Mouse (Mus musculus): ENCODE results near the gene Kctd20.
A peak's percentile ranks its signal among the peaks of the same experiment; 100 is the strongest.

The Kctd20 gene

GRCm38 (mm10) chr17:28951831-28952799 lies at the start of gene Kctd20:
Gene Kctd20, plus strand, starts transcription at chr17:28951950.
- peak; percentile 89 to 92 for DNase-seq (ENCODE audit: low spot score in 2 of 2)

- DNase-seq (ENCODE audit: low spot score in 2 of 2), result peak; percentile 54 to 63
These were observed 47.0 kb upstream of the Kctd20 start for GRCm38 (mm10) chr17:28904546-28905376.

- no peak for DNase-seq (ENCODE audit: low spot score in 2 of 2)
These were observed 46.3 kb upstream of the Kctd20 start for GRCm38 (mm10) chr17:28905377-28905916.

GRCm38 (mm10) chr17:28907959-28908358 lies 43.8 kb upstream of the Kctd20 start:
- DNase-seq (ENCODE audit: low spot score in 2 of 2), result no peak

- DNase-seq (ENCODE audit: low spot score in 2 of 2), result peak; percentile 49 to 54
These were observed 42.4 kb upstream of the Kctd20 start for GRCm38 (mm10) chr17:28909252-28909941.

- no peak for DNase-seq (ENCODE audit: low spot score in 2 of 2)
These were observed 41.6 kb upstream of the Kctd20 start for GRCm38 (mm10) chr17:28910139-28910538.

- no peak for DNase-seq (ENCODE audit: low spot score in 2 of 2)
These were observed 38.5 kb upstream of the Kctd20 start for GRCm38 (mm10) chr17:28913200-28913599.

- no peak for DNase-seq (ENCODE audit: low spot score in 2 of 2)
These were observed 37.8 kb upstream of the Kctd20 start for GRCm38 (mm10) chr17:28913940-28914339.

GRCm38 (mm10) chr17:28915060-28915628 lies 36.6 kb upstream of the Kctd20 start, which contains the start of gene 4930539E08Rik:
Gene 4930539E08Rik, minus strand, starts transcription at chr17:28915324.
- no peak for DNase-seq (ENCODE audit: low spot score in 2 of 2)

- no peak for DNase-seq (ENCODE audit: low spot score in 2 of 2)
These were observed 35.2 kb upstream of the Kctd20 start for GRCm38 (mm10) chr17:28916520-28916919.

- no peak for DNase-seq (ENCODE audit: low spot score in 2 of 2)
These were observed 30.7 kb upstream of the Kctd20 start for GRCm38 (mm10) chr17:28921086-28921485.

GRCm38 (mm10) chr17:28922096-28922495 lies 29.7 kb upstream of the Kctd20 start:
- no peak for DNase-seq (ENCODE audit: low spot score in 2 of 2)

GRCm38 (mm10) chr17:28924957-28925595 lies 26.7 kb upstream of the Kctd20 start:
- DNase-seq (ENCODE audit: low spot score in 2 of 2), result peak in 1 of 2 experiments; percentile 34

GRCm38 (mm10) chr17:28926380-28926779 lies 25.4 kb upstream of the Kctd20 start:
- DNase-seq (ENCODE audit: low spot score in 2 of 2), result peak; percentile 79 to 80

GRCm38 (mm10) chr17:28926866-28927635 lies 24.7 kb upstream of the Kctd20 start:
- DNase-seq (ENCODE audit: low spot score in 2 of 2), result peak in 1 of 2 experiments; percentile 52

GRCm38 (mm10) chr17:28928004-28928403 lies 23.7 kb upstream of the Kctd20 start:
- DNase-seq (ENCODE audit: low spot score in 2 of 2), result no peak

GRCm38 (mm10) chr17:28929369-28929768 lies 22.4 kb upstream of the Kctd20 start:
- no peak for DNase-seq (ENCODE audit: low spot score in 2 of 2)

GRCm38 (mm10) chr17:28930392-28931074 lies 21.2 kb upstream of the Kctd20 start:
- DNase-seq (ENCODE audit: low spot score in 2 of 2), result no peak

Data from natural killer cell, adult 2 months (primary cell).